Mouse (Mus musculus) E14TG2a.4 (cell line): Measurements from ENCODE around the gene Camk1g.

ENCODE experiments used
- CTCF ChIP-seq: conservative IDR thresholded peaks from 2 replicates; pipeline ENCODE4 v1.5.1; 2014; ENCODE audit warnings: low read length
- POU5F1 ChIP-seq: IDR thresholded peaks from 2 replicates; pipeline ENCODE4 v1.6.1; 2014; ENCODE audit warnings: low read length, borderline replicate concordance

DNA sequence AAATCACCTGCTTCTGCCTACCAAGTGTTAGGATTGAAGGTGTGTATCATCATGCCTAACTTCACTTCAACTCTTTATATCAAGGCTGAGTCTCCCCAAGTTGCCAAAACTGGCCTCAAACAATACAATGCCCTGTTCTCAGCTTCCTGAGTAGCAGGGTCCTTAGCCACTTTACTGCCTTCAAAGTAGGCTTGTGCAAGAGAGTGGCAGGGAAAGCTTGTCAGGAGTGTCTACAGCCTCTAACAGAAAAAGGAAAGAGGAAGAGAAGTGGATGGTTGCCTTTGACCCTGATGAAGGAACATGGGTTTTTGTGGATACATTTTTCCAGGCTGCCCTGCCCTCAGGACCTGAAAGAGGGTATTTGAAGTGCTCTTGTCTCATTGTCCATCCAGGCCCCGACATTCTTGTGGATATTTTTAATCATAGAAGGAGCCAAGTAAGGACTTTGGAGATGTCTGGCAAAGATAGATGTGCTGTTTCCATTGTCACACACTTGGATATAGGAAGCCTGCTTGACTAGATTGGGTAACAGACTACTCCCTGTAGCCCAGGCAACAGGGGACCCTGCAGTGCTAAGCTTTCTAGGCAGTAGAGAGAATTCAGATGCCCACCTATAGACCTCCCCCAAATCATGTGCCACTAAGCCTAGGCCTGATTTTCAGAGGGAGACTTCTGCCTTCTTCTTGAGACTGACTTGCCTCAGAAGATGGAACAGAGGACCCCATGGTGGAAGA is 60.1 kb downstream of the Camk1g start:
- TF ChIP-seq CTCF (no peak), POU5F1 (no peak)
